Mouse (Mus musculus) olfactory bulb, adult 2 months (tissue): Measurements from ENCODE around the gene Zcchc7.

Source experiments
- CTCF ChIP-seq: fragments of 200-500 bp; IDR thresholded peaks from 2 replicates; pipeline ENCODE4 v1.5.1; 2012; ENCODE audit warnings: low read depth, mild to moderate bottlenecking, low read length, moderate library complexity; ENCODE audit not compliant: insufficient read depth
- POLR2A ChIP-seq: fragments of 200-500 bp; IDR thresholded peaks from 2 replicates; pipeline ENCODE4 v1.6.1; 2012; ENCODE audit warnings: mild to moderate bottlenecking, low read depth, low read length, moderate library complexity; ENCODE audit not compliant: insufficient read depth

- TF ChIP-seq CTCF (no peak), POLR2A (no peak)
Observed at GRCm38 (mm10) chr4:44740471-44740870, 15.2 kb upstream of the Zcchc7 start.
